Mouse (Mus musculus): Measurements from ENCODE around the gene Sept11.

DNA sequence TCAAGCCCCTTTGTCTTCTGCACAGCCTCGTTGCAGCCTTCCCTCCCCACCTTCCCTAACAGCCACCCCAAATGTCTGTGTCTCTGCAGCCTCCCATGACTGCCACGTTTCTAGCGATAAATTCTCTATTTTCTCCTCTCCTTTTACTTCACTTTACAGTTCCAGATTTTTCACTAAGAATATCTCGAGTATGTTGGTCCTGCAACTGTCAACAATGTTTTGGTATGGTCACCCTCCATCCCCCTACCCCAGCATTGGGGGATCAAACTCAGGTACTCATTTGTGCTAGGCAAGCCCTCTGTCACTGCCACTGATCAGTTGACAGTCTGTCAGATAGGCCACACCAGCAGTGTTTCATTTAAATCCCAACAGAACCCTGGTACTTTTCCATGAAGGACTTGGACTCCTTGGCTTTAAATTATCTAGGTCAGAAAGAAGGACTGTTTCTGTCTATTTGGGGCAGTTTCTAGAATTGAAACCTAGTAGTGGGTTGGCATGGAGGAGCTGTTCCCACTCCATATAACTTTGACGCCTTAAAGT lies 46.9 kb upstream of the Sept11 start:
- TF ChIP-seq SMC3 (IDR thresholded peaks at IDR 0.05; ENCODE audit: low read depth, low read length) (no peak), ELF1 (IDR thresholded peaks at IDR 0.05; ENCODE audit: low read depth, low read length) (no peak), POLR2AphosphoS2 (IDR thresholded peaks at IDR 0.05; ENCODE audit: low read length) (no peak), CTCF (IDR thresholded peaks at IDR 0.05 in 2 of 3, conservative IDR thresholded peaks at IDR 0.05 in 1 of 3; ENCODE audit: control insufficient read depth in 1 of 3, insufficient read depth in 1 of 3, low read depth in 2 of 3, low read length in 3 of 3, poor library complexity in 1 of 3, severe bottlenecking in 1 of 3) (no peak), POLR2A (IDR thresholded peaks at IDR 0.05; ENCODE audit: control insufficient read depth in 1 of 2, insufficient read depth in 1 of 2, low read depth in 1 of 2, low read length in 2 of 2, poor library complexity in 1 of 2) (no peak), EP300 (IDR thresholded peaks at IDR 0.05; ENCODE audit: low read depth in 1 of 2, low read length in 2 of 2) (no peak)

All from MEL (cell line).